Mouse (Mus musculus): ENCODE data around the gene Rtn4. TPM values are rescaled to one million over a fixed set of nuclear protein-coding genes. Genes with fewer than 3 reads are reported as not detected.
"Not testable (repeated sequence)": the region's sequence is repeated elsewhere in the genome, so short reads cannot be mapped to it uniquely, and the experiment has no call there.

The Rtn4 gene
- polyA plus RNA-seq (2012; rRNA removed): 33.9 and 39.2 TPM in 2 replicates

DNA sequence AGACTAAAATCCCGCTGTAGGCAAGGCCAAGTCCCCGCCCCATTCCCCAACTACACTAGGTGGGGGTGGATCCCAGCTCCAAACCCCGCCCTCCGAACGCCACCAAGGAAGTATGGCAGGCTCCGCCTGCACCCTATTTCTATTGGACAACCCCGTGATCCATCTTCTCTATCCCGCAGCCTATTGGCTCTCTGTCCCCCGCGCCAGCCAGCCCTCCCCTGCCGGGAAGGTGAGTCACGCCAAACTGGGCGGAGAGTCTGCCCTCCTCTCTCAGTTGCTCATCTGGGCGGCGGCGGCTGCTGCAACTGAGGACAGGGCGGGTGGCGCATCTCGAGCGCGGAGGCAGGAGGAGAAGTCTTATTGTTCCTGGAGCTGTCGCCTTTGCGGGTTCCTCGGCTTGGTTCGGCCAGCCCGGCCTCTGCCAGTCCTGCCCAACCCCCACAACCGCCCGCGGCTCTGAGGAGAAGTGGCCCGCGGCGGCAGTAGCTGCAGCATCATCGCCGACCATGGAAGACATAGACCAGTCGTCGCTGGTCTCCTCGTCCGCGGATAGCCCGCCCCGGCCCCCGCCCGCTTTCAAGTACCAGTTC is at the start of gene Rtn4:
Gene Rtn4, plus strand, starts transcription at position 265 of the 590 bp plus-strand sequence.
- DNase-seq (ENCODE audit: low read depth, low spot score): peak; percentile 89
- under 1% methylated on average over 43 of the region's 43 CpGs for WGBS

DNA sequence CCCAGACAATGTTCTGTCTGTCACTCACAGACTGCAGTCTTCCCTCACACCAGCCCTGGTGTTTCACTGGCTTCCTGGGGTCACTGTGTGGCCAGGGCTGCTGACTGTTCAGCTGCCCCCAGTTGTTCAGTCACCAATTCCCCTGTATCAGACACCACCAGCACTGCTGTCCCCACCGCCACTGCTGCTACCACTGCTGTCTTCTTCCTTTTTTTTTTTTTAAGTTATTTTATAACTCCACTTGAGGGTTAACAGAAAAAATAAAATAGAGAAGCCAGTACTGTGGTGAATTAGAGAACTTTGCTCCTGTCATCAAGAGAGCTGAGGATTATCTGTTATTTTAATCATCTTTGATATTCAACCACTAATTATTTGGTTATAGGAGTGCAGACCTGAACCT is 48.3 kb upstream of the Rtn4 start:
- WGBS: 90% methylated on average over 1 of the region's 1 CpGs
- DNase-seq (ENCODE audit: low read depth, low spot score): no peak

DNA sequence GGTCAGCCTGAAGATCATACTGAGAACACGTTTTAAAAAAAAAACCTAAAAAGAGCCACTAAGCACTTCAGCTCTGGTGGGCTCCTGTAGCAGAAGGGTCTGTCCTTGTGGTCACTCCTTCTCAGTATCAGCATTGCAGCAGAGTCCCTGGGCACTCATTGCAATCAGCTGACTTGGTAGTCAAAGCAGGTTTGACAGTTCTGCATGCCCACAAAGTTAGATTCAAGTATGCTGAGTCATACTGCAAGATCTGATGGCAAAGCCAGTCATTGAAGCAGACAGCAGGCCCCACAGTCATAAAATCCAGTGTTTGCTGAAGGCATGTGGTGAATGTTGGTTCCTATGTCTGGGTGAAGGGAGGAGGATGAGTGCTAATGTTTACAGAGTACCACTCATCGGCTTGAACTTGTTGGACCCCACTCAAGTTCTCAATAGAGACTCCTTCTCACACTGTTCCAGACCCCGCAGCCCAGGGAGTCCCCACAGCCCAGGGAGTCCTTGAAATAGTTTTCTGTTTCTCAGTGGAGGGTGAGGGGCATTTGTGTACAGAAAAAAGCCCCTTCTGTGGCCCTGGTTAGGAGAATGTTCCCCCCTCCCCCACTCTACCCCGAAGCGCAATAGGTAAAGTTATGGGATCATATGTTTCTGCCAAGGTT is 47.2 kb upstream of the Rtn4 start:
- no peak for DNase-seq (ENCODE audit: low read depth, low spot score)
- WGBS: 37% methylated on average over 5 of the region's 5 CpGs

DNA sequence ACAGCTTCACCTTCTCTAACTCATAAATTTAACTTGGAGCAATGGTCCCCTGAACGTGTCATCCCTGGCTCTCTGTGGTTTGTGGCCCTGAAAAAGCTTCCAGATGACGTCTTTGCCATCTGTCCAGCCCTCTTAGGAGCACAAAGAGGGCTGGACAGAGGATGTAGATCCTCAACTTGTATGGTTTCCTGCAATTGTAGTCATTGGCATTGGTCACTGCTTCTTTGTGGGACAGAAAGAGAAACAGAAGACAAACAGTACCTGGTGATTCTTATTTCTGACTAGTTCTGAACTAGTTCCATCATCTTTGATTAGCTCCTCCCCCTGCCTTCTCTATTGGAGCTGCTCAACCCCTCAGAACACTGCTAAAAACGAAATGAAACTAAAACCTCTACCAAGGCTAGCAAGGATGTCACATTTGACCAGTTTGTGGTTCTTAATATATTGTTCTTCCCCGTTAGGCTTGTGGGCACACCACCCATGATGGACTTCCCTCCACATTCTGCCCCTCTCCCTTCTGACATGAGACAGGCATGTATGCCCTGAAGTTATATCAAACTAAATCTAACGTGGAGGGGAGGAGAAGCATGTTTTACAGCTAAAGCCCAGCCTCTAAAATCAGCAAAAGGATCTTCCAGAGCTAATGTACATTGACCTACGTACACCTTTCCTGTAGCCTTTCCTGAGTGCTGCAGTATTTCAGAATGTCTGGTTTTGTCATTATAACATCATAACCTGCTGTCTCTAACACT is 45.0 kb upstream of the Rtn4 start:
- WGBS: 54% methylated on average over 6 of the region's 6 CpGs
- DNase-seq (ENCODE audit: low read depth, low spot score): no peak

DNA sequence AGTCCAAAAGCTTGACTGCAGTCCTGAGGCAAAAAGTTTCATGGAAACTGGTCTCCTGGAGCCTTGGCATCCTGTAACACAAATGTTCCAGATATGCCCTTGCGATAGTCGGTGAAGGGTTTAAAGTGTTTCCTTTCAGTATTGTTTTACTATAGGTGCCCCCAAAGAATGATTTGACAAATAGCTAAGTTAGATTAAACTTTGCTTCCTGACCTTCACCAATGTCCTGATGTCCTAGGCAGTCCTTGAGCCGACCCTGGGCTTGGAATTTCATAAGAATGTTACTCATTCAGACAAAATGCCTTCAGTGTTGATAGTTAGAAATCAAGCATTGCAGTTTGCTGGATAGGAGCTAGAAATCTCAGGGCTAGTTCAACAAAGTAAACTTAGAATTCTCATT is 37.4 kb upstream of the Rtn4 start:
- WGBS: 94% methylated on average over 3 of the region's 3 CpGs
- DNase-seq (ENCODE audit: low read depth, low spot score): not testable (repeated sequence)

DNA sequence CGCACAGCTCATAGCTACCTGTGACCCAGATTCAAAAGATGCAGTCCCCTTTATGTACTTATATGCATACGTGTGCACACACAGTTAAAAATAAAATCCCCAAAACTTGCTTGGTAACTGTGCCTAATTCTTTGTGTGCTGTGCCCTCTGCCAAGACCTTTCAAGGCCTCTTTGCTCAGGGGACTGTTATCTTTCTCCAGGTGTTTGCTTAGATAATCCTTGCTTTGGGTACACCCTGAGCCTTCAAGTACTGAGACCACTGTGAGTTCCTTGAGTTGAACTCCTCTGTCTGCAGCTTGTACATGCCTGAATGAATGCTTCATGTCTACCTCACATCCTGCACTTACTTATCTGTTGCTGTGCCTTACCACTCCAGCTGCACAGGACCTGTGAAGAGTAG is 32.0 kb upstream of the Rtn4 start:
- no peak for DNase-seq (ENCODE audit: low read depth, low spot score)
- 79% methylated on average over 2 of the region's 2 CpGs for WGBS

DNA sequence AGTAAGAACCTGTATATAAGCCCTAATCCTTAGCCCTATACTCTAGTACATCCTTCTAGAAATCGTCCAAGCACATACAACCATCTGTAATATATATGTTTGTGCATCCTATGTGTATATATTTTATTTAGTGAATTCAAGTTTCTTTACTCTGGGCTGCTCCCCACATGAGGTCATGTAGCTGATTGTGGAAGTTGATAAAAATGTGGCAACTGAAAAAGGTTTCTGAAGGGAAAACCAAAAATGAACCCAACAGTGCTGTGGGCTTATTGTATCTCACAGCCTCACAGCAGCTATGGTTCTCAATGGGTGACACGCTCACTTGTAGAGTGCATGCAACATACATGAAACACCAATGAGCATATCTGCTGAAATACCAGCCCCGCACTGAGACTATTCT is 25.1 kb upstream of the Rtn4 start:
- DNase-seq (ENCODE audit: low read depth, low spot score): no peak
- 92% methylated on average over 3 of the region's 3 CpGs for WGBS

DNA sequence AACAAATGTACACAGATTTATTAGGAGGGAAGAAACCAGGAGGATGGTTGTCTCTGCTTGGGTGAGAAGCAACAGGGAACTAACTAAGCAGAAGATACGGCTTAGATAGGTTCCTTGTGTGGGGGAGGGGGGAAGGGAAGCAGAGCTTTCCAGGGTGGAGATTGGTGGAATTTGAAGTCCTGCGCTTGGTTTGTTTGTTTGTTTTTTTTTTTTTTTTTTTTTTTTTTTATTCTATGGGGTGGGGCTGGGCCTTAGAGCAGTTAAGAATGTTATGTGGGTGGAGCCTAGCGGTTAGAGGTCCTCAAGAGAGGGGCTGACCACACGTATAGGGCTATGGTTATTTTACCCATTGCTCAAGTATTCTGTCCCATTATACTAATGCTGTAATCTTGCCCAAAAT is 23.0 kb upstream of the Rtn4 start:
- 69% methylated on average over 4 of the region's 4 CpGs for WGBS

DNA sequence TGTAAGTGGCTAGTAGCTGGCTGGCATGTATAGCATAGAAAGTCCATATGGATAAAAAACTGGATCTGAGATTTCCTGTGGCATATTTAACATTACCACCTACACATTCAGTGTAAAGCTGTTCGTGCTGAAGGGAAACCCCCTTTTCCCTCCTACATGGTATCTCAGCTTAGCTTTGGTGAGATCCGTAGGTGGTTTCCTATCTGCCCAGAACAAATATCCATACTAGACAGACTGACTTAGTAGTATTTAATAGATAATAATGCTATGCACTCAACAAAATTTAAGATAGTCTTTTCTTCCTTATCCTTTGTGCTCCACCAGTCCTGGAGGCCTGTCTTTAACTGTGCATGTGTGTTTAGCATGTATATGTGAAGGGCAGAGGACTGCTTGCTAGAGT is 19.4 kb upstream of the Rtn4 start:
- DNase-seq (ENCODE audit: low read depth, low spot score): no peak
- 72% methylated on average over 2 of the region's 2 CpGs for WGBS

More for the DNA sequence above, 23.0 kb upstream of the Rtn4 start:
- no peak for DNase-seq (ENCODE audit: low read depth, low spot score)

DNA sequence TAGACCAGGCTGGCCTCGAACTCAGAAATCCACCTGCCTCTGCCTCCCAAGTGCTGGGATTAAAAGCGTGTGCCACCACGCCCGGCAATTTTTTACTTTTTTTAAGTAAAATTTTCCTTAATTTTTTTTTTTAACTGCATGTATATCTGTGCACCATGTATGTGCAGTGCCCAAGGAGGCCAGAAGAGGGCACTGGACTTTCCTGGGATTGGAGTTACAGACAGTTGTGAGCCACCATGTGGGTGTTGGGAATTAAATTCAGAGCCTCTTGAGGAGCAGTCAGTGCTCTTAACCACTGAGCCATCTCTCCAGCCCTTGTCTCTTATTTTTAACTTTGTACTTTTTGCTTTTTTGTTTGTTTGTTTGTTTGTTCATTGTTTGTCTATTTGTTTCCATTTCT is 16.0 kb upstream of the Rtn4 start:
- no peak for DNase-seq (ENCODE audit: low read depth, low spot score)
- 95% methylated on average over 4 of the region's 4 CpGs for WGBS

DNA sequence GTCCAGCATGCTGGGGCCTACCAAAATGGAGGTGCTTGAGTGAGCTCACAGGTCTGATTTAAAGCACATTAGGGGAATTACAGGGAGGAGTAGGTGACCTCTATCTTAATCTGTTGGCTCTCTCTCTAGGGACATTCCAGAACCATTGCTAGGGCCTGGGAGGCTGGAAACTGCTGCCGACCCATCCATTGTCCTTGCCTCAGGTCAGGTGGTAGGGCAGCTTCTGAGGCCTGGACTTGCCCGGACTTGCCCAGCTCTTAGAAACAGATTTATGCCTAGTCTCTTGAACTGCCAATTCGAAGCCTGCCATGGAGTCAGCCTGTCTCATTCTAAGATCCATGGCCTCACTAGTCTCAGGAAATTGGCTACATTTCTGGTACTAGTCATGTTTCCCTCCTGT is 12.8 kb upstream of the Rtn4 start:
- no peak for DNase-seq (ENCODE audit: low read depth, low spot score)
- WGBS: 90% methylated on average over 3 of the region's 3 CpGs

DNA sequence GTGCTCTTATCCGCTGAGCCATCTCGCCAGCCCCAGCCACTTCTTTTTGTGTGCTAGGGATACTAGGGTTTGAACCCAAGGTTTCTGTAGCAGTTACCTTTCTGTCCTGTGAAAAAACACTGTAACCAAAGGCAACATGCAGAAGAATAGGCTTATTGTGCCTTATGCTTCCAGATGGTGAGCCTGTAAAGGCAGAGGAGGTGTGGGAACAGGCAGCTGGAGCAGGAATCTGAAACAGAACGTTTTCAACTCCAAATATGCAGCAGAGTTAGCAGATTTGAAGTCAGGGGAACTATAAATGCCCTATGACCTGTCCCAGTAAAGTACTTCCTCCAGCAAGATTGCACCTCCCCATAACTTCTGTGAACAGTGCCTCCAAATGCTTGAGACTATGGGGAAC is 12.0 kb upstream of the Rtn4 start:
- 71% methylated on average over 3 of the region's 3 CpGs for WGBS
- DNase-seq (ENCODE audit: low read depth, low spot score): no peak

DNA sequence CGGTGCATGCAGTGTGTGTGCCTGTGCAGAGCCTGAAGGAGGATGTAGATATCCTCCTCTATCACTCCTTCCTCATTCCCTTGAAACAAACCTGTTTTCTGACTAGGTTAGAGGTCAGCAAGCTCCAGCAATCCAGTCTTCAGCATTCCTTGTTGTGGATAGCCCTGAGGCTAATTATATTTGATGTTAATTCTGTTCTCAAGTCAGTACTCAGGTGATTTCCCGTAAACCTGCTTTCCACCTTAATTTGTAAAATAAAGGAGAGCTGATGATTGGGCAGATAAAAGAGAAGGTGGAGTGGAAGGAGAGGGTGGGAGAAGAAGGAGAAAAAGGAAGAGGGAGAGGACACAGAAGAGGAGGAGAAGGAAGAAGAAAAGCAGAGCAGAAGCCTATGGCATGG is 8.5 kb upstream of the Rtn4 start:
- DNase-seq (ENCODE audit: low read depth, low spot score): no peak
- 65% methylated on average over 2 of the region's 2 CpGs for WGBS

DNA sequence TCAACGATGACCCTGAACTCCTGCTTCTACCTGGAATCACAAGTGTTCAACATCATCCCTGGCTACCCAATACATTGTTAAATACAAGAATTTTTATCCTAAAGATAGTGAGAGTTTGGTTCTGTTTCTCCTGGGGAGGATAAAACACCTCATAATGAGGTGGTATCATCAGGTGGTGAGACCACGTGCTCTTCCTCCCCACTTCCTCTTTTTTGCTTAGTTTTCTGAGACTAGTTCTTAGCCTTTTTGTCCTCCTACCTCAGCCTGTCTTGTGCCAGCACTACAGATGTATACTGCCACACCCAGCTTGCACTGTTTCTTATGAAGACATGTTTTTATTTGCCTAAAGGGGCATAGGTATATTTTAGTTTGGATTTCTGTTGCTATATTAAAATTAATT is 6.6 kb upstream of the Rtn4 start:
- 72% methylated on average over 2 of the region's 2 CpGs for WGBS
- no peak for DNase-seq (ENCODE audit: low read depth, low spot score)

DNA sequence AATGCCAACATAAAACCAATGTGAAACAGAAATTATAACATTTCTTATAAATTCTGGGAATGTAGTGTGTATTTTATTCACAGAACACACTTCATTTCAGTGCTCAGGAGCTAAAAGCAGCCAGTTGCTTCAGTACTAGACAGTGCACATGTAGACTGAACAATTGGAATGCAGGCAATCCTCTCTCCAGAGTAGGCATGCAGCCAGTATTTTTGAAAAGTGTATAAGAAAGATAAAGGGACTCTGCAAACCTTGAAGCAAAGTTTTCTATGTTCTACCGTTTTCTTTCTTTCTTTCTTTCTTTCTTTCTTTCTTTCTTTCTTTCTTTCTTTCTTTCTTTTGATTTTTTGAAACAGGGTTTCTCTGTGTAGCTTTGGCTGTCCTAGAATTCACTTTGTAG is 1.2 kb upstream of the Rtn4 start:
- no peak for DNase-seq (ENCODE audit: low read depth, low spot score)
- WGBS: 78% methylated on average over 1 of the region's 1 CpGs

DNA sequence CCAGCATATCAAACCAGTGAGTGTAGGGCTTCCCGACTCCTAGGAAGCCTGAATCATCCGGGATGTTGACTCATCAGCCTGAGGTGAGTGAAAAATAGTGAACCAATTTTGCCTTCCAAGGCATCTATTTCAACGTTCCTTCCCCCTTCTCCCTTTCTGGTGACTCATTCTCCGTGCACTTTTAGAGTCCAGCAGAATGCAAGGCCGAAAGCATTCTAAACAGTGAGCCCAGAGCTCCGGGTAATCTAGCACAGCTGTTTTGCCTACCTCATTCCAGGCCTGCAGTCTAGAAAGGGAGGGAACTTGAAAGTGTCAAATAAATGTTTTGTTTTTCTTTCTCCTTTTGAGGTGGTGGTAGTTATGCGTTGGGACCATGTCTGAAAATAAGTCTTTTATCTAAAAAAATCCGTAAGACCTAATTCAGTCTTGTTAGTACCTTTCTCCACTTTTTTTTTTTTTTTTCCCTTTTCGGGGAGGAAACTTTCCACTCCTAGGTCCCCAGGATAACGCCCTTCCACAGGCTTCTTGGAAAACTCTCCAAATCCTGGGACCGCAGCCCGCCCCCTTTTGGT is 550 bp upstream of the Rtn4 start:
- DNase-seq (ENCODE audit: low read depth, low spot score): no peak
- WGBS: 11% methylated on average over 12 of the region's 12 CpGs

DNA sequence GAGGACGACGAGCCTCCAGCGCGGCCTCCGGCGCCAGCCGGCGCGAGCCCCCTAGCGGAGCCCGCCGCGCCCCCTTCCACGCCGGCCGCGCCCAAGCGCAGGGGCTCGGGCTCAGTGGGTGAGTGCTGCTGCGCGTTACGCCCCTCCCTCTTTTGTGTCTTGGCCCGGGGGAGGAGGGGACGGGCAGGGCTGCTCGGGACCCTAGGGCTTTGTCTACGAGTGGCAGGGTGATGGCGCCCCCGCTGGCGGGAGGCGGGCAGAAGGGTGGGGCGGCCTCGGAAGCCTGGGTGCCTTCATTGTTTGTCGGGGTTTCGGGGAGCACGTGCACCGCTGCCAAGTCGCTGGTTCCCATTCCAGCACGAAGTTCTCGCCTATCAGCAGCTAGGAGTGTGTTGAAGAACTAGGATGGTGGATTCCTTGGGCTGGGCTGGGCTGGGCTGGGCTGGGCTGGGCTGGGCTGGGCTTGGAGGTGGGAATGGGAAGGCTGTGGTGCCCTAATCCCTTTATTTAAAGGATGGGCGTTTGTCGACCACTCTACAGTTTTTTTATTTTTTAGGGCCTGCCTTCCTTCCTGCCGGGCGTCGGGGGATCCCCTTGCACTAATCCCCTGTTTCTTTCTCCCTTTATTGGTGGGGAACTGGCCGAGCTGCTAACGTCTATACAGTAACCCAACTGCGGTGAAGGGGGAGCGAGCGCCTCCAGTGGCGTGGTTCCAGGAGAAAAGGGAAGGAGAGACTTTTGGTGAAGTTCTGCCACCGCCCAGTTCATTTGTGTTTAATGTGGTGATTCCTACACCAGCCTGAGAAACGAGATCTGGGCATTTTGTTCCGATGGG is 1.0 kb downstream of the Rtn4 start:
- DNase-seq (ENCODE audit: low read depth, low spot score): no peak
- WGBS: under 1% methylated on average over 53 of the region's 53 CpGs

DNA sequence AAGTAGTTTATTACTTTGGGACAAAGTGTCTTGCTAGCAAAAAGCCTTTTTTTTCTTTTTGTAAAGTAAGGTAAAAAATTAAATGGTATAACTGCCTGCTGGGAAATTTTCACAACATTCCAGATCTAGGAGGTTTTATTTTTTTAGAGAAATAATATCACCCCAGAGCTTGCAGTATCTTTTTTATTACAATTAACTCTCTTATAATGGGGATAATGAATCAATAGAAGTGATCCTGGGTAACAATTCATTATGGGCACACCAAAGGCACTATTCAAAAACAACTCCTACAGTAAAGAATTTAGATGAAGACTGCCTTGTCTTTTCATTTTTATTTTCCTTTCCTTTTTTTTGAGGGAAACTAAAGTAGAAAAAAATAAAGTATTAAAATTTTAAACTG is 2.0 kb downstream of the Rtn4 start:
- DNase-seq (ENCODE audit: low read depth, low spot score): no peak

DNA sequence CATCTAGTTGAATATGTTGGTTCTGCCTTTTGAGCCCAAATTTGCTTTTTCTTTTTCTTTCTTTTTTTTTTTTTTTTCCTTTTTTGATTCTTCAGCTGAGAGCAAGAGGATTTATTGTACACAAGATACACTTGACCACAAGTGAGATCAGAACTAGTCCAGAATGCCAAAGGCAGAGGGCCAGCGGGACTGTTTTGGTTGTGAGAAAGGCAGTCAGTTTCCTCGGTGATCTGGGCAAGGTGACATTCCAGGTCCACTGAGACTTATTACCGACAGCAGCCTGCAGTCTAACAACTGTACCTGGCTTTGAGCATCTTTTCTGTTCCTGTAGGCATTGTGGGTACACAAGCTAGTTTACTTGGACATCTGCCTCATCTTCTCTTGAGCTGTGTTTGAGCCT is 10.0 kb downstream of the Rtn4 start:
- 75% methylated on average over 3 of the region's 3 CpGs for WGBS
- DNase-seq (ENCODE audit: low read depth, low spot score): no peak

DNA sequence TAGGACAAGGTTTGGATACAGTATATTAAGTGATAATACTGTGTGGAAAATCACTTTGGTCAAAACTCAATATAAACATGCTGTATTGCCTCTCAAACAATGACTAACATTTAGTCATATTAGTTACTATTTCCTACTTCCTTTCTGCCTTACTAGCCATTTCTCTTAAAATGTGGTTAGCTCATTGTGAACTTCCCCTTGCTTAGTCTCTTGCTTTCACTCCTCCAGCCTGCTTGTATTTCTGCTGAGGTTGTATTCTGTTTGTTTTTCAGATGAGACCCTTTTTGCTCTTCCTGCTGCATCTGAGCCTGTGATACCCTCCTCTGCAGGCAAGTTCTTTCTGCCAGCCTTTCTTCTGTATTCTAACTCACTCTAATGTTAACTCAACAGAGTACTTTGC is 12.5 kb downstream of the Rtn4 start:
- no peak for DNase-seq (ENCODE audit: low read depth, low spot score)

Measured in large intestine, adult 2 months (tissue).